Mouse (Mus musculus) frontal cortex, postnatal 10 days (tissue): Measurements from ENCODE around the gene Gm4871.
A peak's percentile ranks its signal among the peaks of the same experiment; 100 is the strongest.
"Not testable (repeated sequence)": the region's sequence is repeated elsewhere in the genome, so short reads cannot be mapped to it uniquely, and the experiment has no call there.

Source experiments
- DNase-seq, 2 experiments: peaks; one replicate each; pipeline ENCODE4 v3.0.0; 2022; ENCODE audit warnings: low spot score in 2 of 2, mixed read lengths in 1 of 2

Gene Gm4871

DNA sequence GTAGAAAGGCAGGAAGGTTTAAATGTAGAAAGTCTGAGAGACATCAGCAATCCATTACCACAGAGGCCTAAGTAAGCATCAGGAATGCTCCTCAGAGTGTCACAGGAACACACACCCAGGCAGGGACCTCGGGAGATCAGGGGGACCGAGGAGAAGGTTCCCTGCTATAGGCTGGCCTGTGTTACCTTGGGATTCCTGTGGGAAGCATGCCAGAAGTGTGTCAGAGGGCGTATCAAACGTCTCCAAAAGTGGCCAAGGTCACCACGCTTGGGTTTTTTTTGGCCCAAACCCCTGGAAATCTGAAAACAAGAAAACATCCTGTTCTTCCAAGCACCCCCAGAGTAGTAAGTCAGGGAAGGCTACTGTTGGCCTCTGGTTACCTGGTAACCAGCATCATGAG, at the start of gene Gm4871:
Gene Gm4871 (minus strand): TSS at position 364 of the 400 bp plus-strand sequence.
- DNase-seq, result not testable (repeated sequence)

DNA sequence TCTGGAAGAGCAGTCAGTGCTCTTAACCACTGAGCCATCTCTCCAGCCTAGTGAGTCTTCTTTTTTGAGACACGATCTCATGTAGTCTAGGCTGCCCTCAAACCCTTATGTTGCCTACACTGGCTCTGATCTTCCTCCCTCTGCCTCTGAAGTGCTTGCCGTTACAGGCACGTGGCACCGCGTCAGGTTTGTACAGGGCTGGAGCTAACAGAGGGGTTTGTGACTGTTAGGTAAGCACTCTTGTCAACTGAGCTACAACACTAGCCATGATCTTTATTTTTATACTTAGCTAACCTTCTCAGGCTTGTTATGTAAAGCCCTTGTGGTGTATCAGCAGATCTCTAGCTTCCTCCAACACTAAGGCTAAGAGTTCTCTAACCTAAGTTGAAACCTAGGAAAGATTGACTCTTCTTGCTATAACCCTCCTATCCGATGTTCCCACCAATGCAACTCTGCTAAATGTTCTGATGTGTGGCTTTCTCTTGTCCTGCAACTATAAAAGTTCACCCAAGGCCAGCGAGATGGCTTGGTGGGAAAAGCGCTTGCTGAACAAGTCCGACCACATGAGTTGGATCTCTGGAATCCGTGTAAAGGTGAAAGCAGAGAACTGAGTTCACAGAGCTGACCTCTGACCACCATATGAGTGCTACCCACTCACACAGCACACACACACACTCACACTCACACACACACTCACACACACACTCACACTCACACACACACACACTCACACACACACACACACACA, 49.5 kb upstream of the Gm4871 start:
- DNase-seq, result no peak

DNA sequence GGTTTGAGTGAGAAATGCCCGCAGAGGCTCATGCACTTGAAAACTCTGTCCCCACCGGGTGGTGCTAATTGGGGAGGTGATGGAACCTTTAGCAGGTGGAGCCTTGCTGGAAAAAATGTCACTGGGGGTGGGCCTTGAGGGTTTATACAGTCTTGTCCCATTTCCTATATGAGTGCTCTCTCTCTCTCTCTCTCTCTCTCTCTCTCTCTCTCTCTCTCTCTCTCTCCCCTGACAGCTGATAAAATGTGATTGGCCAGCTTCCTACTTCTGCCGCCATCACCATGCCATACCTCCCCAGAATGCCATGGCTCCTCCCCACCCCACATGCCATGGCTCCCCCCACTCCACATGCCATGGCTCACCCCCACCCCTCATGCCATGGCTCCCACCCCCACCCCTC, 42.5 kb upstream of the Gm4871 start:
- no peak for DNase-seq

DNA sequence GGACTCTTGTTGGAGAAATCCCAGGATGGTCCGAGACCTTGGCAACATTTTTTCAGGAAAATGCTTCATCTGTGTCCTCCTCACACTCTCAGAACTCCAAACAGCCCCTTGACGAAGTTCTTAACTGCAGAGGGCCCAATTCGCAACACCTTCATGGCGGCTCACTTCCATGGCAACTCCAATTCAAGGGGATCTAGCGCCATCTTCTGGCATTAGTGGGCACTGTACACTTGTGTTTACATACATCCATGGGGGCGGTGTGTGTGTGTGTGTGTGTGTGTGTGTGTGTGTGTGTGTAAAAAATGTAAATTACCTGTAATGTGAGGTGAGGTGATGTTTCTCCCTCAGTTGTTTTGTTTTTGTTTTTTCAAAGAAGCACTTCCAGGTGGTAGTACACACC, 38.8 kb upstream of the Gm4871 start:
- DNase-seq, result no peak

DNA sequence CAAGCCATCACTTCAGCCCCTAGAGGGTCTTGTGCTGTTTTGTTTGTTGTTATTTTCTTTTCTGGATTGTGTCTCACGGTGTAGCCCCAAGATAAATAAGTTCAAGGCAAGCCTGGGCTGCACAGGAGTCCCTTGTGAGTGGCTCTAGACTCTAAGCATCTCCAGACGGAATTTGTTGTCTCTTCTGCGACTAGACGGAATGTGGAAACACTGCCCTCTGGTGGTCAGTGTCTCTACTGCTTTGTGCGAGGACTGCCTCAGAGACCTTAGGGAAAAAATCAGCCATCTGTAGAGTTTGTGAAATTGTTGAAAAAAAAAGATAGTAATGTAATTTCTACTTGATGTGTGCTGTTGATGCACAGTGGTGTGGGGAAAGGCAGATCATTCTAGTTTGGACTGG, 37.2 kb upstream of the Gm4871 start:
- peak; percentile 30 to 77 for DNase-seq

DNA sequence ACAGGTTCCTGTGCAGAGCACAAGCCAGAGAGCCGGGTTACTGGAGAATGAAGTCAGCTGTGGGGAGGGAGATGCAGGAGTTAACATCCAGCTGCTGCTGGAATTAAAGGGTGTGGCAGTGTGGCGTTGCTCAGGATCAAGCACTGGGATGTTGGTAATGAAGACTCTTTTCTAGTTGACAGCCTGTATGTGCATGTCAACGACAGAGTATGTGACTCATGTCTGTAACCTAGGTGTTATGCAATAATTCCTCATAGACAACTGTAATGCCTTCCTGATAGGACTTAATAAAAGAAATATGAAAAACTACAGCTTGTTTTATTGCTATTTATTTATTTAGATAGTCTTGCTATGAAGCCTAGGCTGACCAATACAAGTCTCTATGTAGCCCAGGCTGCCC, 36.3 kb upstream of the Gm4871 start:
- DNase-seq, result no peak

DNA sequence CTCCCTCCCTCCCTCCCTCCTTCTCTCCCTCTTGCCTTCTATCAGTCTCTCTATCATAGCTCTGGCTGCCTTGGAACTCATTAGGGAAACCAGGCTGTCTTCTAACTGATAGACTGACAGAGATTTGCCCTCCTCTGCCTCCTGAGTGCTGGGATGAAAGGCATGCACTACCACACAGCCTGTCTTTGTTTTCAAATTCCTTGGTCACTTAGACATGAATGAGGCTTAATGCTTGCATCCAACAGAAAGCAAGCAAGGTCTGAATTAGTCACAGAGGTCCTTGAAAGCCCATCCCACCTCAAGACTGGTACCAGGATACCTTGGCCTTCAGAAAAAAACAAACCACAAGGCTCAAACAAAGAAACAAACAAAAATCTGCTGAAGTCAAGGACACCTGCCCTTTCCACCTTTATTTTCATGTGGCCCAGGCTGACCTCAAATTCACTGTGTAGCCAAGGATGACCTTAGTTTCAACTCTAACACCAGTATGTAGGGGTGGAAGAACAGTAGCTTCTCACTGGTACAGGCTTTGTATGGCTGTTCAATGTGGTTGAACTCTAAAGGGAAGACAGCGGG, 32.3 kb upstream of the Gm4871 start:
- DNase-seq, result no peak

DNA sequence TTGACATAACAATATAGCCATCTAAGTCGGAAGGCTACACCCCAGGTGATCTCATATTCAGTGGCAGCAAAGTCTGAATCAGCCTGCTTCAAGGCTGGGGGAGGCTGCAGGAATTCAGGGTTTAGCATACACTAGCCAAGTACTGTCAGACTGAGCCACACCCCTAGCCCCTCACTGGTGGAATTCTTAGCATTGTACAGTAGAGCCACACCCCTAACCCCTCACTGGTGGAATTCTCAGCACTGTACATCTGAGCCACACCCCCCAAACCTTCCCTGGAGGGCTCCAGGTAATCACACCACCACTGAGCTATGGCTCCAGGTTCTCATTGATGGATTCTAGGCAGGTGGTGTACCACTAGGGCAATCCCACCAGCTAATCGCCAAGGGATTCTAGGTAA, 27.0 kb upstream of the Gm4871 start:
- no peak for DNase-seq

DNA sequence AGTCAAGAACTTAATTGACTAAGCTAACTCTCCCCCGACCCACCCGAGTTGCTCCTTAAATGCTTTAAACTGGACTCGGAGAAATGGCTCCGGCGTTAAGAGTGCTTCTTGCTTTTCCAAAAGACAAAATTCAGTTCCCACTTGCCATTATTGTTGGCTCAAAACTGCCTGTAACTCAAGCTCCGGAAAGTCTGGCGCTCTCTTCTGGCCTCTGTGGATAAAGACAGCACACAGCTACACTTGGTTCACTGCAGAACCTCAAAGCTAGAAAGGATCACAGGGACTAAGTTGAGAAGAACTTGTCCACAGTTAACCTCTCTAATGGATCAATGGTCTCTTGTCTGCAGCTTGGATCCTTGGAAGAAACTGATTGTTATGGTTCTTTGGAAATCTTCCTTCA, 26.2 kb upstream of the Gm4871 start:
- DNase-seq, result no peak

DNA sequence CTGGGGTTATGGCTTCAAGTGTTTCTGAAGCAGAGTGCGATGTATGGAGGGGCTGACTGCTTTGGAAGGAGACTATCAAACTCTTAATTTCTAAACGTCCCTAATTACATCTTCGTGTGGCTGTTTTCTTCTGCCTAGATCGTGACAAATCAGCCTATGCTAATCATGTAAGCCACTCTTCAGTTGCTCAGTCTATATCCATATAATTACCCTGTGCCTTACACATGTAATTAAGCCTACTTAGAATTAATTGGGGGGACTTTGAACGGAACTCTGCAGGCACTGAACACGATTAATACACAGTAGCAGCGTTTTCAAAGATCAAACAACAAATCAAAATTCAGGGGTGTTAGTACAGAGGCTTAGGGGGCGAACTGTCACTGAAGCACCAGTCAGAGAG, 25.4 kb upstream of the Gm4871 start:
- DNase-seq, result no peak

DNA sequence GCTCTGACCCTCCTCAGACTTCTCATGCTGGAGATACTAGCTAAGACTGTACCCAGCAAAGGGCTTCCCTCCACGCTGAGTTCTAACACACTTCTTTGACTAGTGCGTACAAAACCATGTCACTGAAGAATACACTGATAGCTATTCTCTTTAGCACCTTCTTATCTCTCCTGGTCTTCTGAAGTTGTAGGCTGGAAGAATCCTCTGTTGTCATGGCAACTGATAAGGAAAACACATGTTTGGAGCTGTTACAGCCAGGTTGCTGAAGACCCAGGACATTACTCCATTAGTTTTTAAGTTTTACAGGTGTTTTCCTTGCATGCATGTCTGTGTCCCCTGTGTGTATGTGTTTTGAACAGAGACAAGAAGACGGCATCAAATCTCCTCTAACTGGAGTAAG, 21.6 kb upstream of the Gm4871 start:
- not testable (repeated sequence) for DNase-seq

DNA sequence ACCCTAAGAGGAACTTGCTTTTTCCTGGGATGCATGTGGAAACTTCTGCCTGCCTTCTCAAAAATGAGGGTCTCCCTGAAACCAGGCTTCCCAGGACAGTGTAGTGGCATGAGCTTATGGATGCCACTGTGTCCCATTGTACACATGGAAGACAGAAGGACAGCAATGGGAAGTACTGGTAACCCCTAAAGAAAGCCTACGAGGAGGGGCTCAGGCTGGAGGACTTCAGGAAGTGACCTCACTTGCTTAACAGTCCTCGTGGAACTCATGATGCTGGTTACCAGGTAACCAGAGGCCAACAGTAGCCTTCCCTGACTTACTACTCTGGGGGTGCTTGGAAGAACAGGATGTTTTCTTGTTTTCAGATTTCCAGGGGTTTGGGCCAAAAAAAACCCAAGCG, 10.1 kb upstream of the Gm4871 start, which contains the start of gene 1700018F24Rik:
Gene 1700018F24Rik (plus strand): TSS at position 301 of the 400 bp plus-strand sequence.
- not testable (repeated sequence) for DNase-seq

DNA sequence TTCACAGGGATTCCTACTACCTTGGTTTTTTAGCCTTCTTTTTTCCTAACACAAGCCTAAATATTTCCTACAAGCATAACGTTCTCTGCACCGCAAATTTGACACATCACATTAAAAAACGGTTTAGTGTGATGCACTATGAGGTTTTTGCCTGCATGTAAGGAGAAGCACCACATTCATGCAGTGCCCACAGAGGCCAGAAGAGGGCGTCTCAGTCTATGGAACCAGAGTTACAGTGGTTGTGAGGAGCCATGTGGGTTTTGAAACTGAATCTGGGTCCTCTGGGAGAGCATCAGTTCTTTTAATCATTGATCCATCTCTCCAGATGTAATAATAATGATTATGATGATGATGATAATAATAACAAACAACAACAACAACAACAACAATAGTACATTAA, 9.1 kb upstream of the Gm4871 start:
- no peak for DNase-seq

DNA sequence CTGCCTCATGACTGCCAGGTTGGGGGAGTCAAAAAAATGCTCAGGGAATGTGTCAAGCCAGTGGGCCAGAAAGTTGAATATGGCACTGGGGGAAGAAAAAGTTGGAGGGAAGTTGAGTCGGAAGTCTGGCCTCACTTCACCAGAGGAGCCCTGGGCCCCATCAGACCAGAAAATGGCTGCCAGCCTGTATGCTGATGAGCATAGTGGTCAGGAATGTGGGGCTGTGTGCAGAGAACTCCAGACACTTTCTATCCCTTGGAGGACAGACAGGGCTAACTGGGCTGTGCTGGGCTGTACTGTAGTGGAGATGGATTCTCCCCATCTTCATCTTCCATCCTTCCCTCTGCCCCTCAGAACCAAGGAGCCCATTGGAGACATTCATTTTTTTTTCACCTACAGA, 2.1 kb downstream of the Gm4871 start:
- not testable (repeated sequence) for DNase-seq

DNA sequence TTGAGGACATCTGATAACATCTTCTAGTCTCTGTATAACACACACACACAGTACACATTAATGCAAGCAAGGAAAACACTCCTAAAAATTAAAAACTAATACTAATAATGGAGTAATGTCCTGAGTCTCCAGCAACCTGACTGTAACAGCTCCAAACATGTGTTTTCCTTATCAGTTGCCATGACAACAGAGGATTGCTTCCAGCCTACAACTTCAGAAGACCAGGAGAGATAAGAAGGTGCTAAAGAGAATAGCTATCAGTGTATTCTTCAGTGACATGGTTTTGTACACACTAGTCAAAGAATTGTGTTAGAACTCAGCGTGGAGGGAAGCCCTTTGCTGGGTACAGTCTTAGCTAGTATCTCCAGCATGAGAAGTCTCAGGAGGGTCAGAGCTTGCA, 11.8 kb downstream of the Gm4871 start:
- DNase-seq, result not testable (repeated sequence)

DNA sequence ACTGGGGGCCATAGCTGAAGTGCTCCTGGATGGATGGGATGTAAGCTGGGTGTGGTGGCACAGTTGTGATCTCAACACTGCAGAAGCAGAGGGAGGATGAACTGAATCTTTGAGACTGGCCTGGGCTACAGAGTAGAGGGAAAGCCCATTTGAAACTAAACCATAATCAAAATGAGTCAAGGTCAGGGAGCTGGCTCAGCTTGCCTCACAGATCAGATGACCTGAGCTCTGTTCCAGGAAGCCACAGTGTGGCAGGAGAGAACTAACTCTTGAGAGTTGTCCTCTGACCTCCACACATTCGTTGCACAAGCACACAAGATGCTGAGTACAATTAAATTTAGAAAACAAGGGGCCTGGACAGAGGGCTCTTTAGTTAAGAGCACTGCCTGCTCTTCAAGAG, 12.3 kb downstream of the Gm4871 start:
- DNase-seq, result not testable (repeated sequence)

DNA sequence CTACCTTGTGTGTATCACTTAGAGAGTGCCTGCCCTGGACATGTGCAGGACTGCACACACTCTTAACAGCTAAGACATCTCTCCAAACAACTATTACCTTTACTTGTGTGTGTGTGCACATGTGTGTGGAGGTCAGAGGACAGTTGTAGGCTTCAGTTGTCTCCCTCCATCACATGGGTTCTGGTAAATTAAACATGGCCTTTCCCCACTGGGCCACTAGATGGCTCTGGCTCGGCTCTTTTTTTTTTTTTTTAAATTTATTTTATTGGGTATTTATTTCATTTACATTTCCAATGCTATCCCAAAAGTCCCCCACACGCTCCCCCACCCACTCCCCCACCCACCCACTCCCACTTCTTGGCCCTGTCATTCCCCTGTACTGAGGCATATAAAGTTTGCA, 15.8 kb downstream of the Gm4871 start:
- not testable (repeated sequence) for DNase-seq

DNA sequence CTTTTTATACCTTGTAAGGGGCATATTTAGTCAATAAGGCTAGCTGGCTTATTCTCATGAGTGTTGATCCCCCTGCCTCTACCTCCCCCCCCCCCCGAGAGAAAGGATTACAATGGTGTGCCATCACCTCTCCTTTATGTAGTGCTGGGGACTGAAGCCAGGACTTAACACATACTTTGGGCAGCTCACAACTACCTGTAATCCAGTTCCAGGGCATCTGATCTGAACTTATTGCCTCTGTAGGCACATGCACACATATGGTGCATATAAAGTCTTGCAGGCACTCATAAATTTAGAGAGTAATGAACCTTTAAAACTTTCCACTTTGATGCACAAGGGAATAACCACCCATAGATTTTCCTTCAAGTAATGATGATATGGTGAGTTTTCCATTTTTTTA, 18.3 kb downstream of the Gm4871 start:
- DNase-seq, result no peak

DNA sequence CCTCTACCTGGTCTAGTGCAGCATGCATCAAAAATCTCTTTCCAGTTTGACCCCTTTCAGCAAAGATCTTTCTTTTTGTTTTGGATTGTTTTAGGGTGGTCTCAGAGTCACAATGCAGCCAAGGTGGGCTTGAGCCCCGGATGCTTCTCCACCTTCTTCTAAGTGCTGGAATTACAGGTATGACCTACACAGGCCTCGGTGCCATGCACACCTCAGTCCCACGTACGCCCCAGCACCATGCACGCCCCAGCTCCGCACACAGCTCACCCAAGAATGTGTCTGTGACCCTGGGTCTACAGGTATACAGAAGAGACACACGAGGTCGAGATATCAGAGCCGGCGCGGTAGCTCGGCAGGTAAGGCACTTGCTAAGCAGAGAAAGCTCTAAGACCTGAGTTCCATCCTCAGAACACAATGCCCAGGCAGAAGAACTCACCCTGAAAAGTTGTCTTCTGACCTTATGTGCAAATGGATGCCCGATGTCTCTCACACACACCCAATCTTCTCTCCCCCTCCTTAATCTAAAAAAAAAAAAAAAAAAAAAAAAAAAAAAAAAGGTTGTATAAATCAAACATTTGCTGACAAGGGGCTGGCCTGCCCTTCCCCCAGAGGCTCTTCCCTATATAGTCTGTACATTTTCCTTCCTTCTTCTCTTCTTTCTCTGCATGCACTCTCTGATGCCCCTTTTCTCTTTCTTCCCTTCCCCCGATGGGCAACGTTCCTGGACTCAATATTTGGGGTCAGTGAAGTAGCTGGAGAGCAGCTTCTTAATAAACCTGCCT, 23.5 kb downstream of the Gm4871 start:
- DNase-seq, result no peak

DNA sequence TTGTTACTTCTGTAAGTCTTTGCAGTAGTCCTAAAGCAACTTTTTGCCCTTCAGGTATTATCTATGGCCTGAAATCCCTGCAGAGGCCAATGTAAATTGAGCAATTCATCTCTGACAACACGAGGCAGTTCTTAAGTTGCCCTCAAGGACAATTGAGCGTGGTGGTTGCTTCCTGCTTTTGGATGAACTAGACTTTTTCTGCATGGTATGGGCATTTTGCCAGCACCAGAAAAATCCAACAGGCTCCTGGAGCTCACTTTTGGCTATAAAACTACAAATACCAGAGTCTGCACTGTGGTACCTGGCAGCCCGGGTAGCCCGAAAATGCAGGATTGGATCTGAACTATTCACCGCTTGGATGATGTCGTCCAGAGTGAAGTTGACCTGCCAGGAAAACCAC, 27.0 kb downstream of the Gm4871 start:
- no peak for DNase-seq

DNA sequence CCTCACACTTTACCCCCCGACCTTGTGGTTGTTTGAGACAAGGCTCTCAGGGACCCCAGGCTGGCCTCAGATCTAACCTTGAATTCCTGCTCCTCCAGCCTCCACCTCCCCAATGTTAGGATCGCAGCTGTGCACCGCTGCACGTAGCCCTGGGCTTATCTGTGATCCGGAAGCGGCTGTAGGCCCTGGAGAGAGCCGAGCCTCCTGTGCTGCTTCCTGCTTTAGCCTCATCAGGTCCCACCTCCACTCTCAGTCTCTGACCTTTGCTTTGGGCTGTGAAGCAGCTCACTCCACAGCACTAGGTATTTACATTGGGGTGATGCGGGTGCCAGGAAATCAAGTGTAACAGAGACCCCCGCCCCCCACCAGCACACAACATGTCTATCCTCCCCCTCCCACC, 28.1 kb downstream of the Gm4871 start:
- no peak for DNase-seq

DNA sequence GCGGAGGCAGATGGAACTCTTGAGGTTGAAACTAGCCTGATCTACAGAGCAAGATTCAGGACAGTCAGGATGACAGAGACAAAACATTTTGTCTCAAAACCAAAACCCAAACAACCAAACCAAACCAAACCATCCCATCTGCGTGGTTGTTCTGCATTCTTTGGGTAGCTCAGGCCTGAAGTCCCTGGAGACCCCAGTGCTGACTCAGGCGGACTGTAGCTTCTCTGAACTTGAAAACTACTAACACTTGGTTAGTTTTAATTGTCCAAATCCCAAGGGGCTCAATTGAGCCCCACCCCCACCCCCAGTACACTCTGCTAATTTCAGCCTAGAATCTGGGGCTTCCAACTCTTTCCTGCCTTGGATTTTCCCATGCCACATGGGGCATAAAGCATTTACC, 29.2 kb downstream of the Gm4871 start:
- DNase-seq, result no peak

DNA sequence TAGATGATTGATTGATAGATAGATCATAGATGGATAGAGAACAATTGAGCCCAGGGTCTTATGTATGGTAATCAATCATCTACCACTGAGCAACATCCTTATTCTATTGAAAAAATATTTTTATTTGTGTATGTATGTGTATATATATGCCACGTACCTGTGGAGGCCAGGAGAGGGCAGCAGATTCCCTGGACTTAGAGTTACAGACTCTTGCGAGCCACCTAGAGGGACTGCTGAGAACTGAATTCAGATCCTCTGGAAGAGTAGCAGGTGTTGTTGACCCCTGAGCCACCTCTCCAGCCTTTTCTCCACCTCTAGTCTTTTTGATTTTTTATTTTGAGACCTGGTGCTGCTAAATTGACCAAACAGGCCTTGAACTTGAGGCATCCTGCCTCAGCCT, 34.1 kb downstream of the Gm4871 start:
- no peak for DNase-seq
